Mouse (Mus musculus) bone marrow macrophage, adult 2 months (primary cell): ENCODE results near the gene 4931414P19Rik. TPM values are rescaled to one million over a fixed set of nuclear protein-coding genes. Genes with fewer than 3 reads are reported as not detected.
"Not testable (repeated sequence)": the region's sequence is repeated elsewhere in the genome, so short reads cannot be mapped to it uniquely, and the experiment has no call there.

Source experiments
- H3K27ac ChIP-seq: 2 replicates; pipeline ENCODE4 v1.5.1; 2012; ENCODE audit warnings: low read depth, low read length; ENCODE audit not compliant: insufficient read depth
- H3K4me1 ChIP-seq: 2 replicates; pipeline ENCODE4 v1.6.1; 2012; ENCODE audit warnings: low read length; ENCODE audit not compliant: control insufficient read depth, insufficient read depth
- H3K4me3 ChIP-seq: 2 replicates; pipeline ENCODE4 v1.5.1; 2012; ENCODE audit warnings: mild to moderate bottlenecking, low read length, moderate library complexity; ENCODE audit not compliant: insufficient read depth
- CTCF ChIP-seq: IDR thresholded peaks from 2 replicates; pipeline ENCODE4 v1.5.1; 2012; ENCODE audit warnings: low read depth, mild to moderate bottlenecking, low read length, moderate library complexity
- POLR2A ChIP-seq: IDR thresholded peaks from 2 replicates; pipeline ENCODE4 v1.6.1; 2012; ENCODE audit warnings: mild to moderate bottlenecking, low read depth, low read length, borderline replicate concordance
- polyA plus RNA-seq: library from polyadenylated mRNA; stranded (reverse); fragments of >200 nt; gene quantifications from 2 replicates; pipeline ENCODE4 v1.2.4, GENCODE M21; 2012; ENCODE audit not compliant: missing spikeins, insufficient read depth, insufficient read length

The 4931414P19Rik gene
- polyA plus RNA-seq, 1 experiment, result 4.1 TPM

DNA sequence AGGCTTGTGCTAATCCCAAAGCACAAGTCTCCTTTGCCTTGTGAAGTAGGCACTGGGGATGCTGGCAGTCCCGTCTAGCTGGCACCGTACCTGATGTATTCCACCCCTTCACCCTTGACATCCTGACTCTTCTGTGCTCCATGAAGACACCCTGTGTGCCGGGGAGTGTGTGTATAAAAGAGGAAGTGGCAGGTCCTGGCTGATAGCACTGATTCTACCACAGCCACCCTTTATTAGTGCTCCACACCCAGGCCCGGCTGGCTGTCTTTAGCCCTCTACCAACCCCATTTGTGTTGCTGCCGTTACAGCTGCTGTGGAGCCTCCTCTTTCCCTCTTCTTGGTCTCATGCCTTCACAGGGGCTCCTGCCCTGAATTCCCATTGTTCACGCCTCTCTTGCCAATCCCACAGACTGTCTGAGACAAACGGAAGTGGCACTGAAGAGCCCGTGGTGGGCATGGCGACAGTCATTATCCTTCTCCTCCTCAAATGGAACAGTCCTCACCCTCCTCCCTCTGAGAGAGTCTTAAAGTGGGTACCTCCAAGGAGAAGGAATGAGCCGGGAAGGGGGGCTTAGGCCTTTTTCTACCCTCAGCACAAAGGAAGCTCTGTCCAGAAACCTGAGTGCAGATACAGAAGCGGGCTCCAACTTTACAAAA lies 24.9 kb upstream of the 4931414P19Rik start:
- Histone ChIP-seq H3K27ac (no peak overlapping the region), H3K4me1 (peaks cover 3% of the 10 kb centered on the region; the same call in 1 of the 2 replicates), H3K4me3 (no peak overlapping the region)
- TF ChIP-seq POLR2A, result no peak
- no peak for TF ChIP-seq CTCF

DNA sequence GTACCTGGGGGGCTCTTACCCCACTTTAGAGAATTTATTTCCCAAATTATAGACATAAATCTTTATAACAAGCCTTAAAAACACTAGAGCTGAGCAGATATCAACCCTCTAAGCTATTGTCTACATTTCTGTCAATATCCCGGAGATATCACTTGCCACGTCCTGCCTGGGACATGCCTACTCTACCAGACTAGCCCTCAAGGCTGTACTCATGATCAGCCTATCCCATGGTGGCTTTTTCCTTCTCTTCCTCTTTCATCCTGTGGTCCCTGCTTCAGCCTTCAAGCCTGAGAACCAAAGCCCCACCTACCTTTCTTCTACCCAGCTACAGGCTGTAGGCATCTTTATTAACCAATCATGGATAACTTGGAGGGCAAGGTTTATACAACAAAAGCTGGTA lies 24.0 kb upstream of the 4931414P19Rik start:
- no peak for TF ChIP-seq CTCF
- TF ChIP-seq POLR2A, result no peak

GRCm38 (mm10) chr14:54628103-54628502 lies 22.3 kb upstream of the 4931414P19Rik start:
- H3K4me3 ChIP-seq, result no peak overlapping the region
- TF ChIP-seq POLR2A, result no peak
- TF ChIP-seq CTCF, result no peak
- peaks cover 3% of the 10 kb centered on the region; the same call in 1 of the 2 replicates for H3K4me1 ChIP-seq
- no peak overlapping the region for H3K27ac ChIP-seq

More for the DNA sequence above, 24.0 kb upstream of the 4931414P19Rik start:
- Histone ChIP-seq H3K27ac (no peak overlapping the region), H3K4me3 (no peak overlapping the region), H3K4me1 (peaks cover 3% of the 10 kb centered on the region; the same call in 1 of the 2 replicates)

DNA sequence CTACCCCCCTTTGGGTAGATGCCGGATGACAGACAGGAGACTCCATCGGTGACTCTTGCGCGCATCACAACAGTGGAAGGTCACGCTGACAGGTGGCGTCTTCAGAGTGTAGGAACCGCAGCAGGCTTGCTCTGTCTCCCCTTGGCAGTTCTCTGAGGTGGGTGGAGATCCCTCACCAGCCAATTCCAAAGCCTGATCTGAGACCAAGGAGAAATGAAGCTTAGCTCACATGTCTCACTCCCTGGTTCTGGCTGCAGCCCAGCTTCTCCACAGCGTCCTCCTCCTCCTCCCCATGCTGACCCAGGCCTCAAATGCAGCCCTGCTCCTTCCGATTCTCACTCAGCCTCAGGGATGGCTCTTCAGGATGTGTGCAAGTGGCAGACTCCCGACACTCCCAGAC lies 19.2 kb upstream of the 4931414P19Rik start:
- TF ChIP-seq POLR2A, result no peak
- no peak for TF ChIP-seq CTCF
- Histone ChIP-seq H3K27ac (no peak overlapping the region), H3K4me3 (no peak overlapping the region), H3K4me1 (no peaks in the 10 kb centered on the region)

DNA sequence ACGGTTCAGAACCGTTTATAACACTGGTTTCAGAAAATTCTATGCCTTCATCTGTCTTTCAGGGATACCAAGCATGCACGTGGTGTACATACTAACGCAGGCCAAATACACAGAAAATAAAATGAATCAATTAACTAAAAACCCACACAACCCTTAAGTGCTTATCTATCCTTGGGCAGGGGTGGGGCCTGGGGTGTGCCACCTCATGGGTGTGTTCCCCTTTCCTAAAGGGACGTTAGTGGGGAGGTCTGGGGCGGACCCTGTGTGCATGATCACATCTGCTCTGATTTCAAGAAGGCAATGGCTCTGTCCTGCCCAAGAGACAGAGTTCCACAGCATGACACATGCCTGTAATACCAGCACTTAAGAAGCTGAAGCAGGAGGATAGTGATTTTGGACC lies 17.5 kb upstream of the 4931414P19Rik start:
- TF ChIP-seq POLR2A (no peak), CTCF (no peak)
- Histone ChIP-seq H3K4me1 (no peaks in the 10 kb centered on the region), H3K27ac (no peak overlapping the region), H3K4me3 (no peak overlapping the region)

GRCm38 (mm10) chr14:54621133-54621532 lies 15.3 kb upstream of the 4931414P19Rik start, which contains the start of gene Psmb11:
TSS of gene Psmb11 (plus strand) at chr14:54621433.
- peaks cover 6% of the 10 kb centered on the region for H3K4me1 ChIP-seq
- no peak for TF ChIP-seq CTCF
- no peak for TF ChIP-seq POLR2A
- H3K4me3 ChIP-seq, result no peak within 1 kb of the TSS
- H3K27ac ChIP-seq, result no peak within 1 kb of the TSS

DNA sequence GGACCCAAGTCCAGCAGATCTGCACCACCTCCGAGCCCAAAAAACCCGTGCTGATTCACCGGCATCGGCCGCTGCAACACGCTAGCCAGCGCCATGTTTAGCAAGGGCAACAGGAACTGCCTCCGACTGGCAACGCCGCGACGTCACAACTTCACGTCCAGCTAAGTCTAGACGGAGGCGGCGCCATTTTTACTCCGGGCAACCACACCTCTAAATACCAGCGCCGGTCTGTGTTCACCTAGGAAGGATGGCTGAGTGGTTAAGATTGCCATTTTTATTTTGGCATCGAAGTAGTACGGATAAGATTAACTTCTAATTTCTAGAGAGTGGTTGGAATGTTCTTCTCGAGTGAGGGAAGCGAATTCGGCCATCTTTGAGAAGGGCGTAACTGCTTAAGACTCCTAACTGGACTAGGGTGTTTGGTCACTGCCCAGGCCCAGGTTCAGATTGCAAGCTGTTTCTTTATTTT lies 12.1 kb upstream of the 4931414P19Rik start, which contains the start of gene Psmb5:
Psmb5 (minus strand) TSS at position 126 of the 469 bp plus-strand sequence.
- Histone ChIP-seq H3K27ac (peak within 1 kb of the TSS; percentile 66), H3K4me3 (peak within 1 kb of the TSS; percentile 84), H3K4me1 (peaks cover 6% of the 10 kb centered on the region)
- TF ChIP-seq CTCF, result no peak
- no peak for TF ChIP-seq POLR2A

DNA sequence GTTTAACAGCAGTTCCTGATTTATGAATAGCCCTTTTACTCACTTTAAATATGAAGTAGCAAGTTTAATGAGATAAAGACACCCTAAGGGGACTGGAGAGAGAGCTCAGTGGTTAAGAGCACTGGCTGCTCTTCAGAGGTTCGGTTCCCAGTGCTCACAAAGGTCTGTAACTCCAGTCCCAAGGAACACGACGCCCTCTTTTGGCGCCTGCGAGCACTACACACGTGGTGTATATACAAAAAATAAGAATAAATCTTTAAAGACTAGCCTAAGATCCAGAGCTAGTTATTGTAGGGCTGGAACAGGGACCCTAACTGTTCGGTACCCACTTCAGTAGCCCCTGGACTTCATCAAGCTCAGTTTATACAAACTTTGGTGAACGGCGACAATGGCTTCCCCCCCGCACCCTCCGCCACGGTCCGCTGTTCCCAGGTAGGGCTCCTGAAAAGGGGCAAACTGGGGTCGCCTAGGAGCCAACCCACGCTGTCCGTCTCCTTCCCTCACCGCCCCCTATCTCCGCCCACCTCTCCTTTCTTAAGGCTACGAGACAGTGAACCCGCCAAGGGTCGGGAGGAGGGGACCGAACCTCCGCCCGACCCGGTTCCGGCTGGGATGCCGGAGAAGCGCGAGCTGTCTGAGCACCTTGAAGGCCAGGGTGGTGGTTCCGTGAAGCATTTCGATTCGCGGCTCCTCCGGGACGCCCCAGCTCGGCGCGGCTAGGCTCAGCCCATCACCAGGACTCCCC lies 11.5 kb upstream of the 4931414P19Rik start:
- Histone ChIP-seq H3K27ac (peak overlapping the region; percentile 35; the same call in 1 of the 2 replicates), H3K4me3 (peak overlapping the region; percentile 84), H3K4me1 (peaks cover 6% of the 10 kb centered on the region)
- TF ChIP-seq CTCF (no peak), POLR2A (no peak)

DNA sequence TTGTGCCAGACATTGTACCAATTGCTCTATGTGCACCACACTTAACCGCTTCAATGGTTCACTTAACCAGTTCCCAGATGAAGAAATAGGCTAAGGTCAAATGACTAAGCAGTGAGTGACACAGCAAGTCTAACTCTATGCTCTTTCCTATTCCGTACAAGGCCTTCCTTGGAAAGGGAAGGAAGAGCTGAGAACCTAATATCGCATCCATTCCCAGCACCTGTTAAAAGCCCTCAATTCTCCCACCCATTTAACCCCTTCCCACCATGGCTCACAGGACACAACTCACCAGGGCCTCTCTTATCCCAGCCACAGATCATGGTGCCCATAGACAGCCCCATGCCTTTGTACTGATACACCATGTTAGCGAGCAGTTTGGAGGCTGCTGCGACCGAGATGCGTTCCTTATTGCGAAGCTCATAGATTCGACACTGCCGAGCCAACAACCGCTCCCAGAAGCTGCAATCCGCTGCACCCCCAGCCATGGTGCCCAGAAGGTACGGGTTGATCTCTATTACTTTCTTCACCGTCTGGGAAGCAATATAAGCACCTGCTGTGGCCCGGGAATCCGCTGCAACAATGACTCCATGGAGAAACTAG lies 10.5 kb upstream of the 4931414P19Rik start:
- H3K4me1 ChIP-seq, result peaks cover 6% of the 10 kb centered on the region

GRCm38 (mm10) chr14:54614130-54614529 lies 8.3 kb upstream of the 4931414P19Rik start:
- H3K4me1 ChIP-seq, H3K4me3 ChIP-seq, H3K27ac ChIP-seq: not testable (repeated sequence)

More for the DNA sequence above, 10.5 kb upstream of the 4931414P19Rik start:
- no peak for TF ChIP-seq POLR2A
- no peak for TF ChIP-seq CTCF
- H3K4me3 ChIP-seq, result 0 out of 2 replicates have a peak overlapping the region, but pooled peaks have one; percentile 5
- H3K27ac ChIP-seq, result no peak overlapping the region
